Mouse (Mus musculus) bone marrow, adult 2 months (tissue): Measurements from ENCODE around the gene Qrsl1.

Experiments
- CTCF ChIP-seq: fragments of 200-500 bp; IDR thresholded peaks from 2 replicates; pipeline ENCODE4 v1.5.1; 2011; ENCODE audit warnings: low read length, control low read depth; ENCODE audit not compliant: control insufficient read depth, insufficient read depth
- POLR2A ChIP-seq: fragments of 200-500 bp; IDR thresholded peaks from 2 replicates; pipeline ENCODE4 v1.6.1; 2011; ENCODE audit warnings: low read depth, mild to moderate bottlenecking, control low read depth, low read length, borderline replicate concordance; ENCODE audit not compliant: control insufficient read depth

GRCm38 (mm10) chr10:43887676-43888075, 13.9 kb downstream of the Qrsl1 start:
- TF ChIP-seq POLR2A = no peak
- TF ChIP-seq CTCF = no peak
